Mouse (Mus musculus): ENCODE results near the gene Rrp15.

- TF ChIP-seq POLR2A (IDR thresholded peaks at IDR 0.05; ENCODE audit: borderline replicate concordance, low read depth, low read length) (no peak), CTCF (IDR thresholded peaks at IDR 0.05; ENCODE audit: low read depth, low read length) (no peak)
Observed at GRCm38 (mm10) chr1:186702391-186703255, 46.5 kb downstream of the Rrp15 start.

Measured in bone marrow macrophage, adult 2 months (primary cell).